Mouse (Mus musculus) inflammation-experienced regulatory T-cells, adult 6 months (primary cell): Measurements from ENCODE around the gene Plekhg3. TPM values are rescaled to one million over a fixed set of nuclear protein-coding genes. Genes with fewer than 3 reads are reported as not detected.

Experiments used
- ATAC-seq: one replicate; pipeline ENCODE4 v1.8.0; 2017
- polyA plus RNA-seq, 3 experiments: library from polyadenylated mRNA; unstranded; fragments of 100-300 nt; shearing (Covaris generic); gene quantifications; one replicate each; pipeline ENCODE4 v1.2.1; 2017

Gene Plekhg3
- polyA plus RNA-seq: 1 to 10 TPM; 1.9 to 3.5 (median 2.9) TPM

- ATAC-seq: no peak
Measured at GRCm38 (mm10) chr12:76530580-76531139, at the start of gene Plekhg3. Plekhg3 (plus strand) TSS chr12:76530891.

DNA sequence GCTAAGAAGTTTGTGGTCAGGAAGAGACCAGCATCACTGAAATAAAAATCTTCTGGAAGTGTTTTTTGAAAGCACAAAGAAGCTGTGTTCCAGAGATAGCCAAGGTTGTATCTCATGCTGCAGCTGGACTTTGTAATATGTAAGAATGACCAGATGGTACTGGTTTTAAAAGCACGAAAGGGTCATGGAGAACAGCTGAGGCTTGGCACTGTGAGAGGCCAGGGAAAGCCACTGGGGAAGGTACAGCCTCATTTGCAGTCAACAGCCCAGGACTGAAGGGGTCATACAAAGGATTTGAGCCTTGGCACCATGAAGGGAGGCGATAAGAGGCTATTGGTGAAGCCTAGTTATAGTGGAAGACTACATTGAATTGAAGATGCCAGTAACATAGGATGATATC lies 48.2 kb upstream of the Plekhg3 start:
- ATAC-seq: no peak

DNA sequence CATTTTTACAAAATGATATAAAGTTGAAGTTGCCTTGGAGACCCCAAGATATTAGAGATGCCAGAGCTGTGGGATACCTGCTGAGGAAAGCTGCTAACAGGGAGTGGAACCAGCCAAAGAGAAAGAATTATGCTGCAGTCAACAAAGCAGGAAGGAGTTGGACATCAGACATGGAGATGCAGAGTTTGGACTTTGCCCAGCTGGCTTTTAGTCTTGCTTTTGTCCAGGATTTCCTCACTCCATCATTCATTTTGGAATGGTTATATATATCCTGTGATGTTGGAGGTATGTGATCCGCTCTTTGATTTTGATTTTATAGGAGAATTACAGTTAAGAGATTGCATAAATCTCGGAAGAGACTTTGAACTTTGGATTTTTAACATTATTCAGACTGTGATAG lies 47.7 kb upstream of the Plekhg3 start:
- no peak for ATAC-seq

DNA sequence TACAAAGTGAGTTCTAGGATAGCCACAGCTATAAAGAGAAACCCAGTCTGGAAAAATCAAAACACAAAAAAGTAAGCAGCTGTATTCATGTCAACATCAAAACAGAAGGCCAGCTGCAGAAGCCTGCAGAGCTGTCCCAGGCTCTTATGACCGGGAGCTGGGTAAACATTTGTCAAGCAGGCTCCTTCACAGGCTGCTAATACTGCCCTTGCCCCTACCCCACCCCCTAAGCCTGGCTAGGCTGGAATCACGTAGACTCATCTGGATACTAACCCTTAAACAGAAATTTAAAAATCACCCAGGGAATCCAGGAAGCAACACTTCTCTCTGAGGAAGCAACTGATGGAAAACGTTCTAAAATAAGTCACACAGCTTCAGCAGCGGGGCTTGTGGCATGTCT lies 45.8 kb upstream of the Plekhg3 start:
- no peak for ATAC-seq

DNA sequence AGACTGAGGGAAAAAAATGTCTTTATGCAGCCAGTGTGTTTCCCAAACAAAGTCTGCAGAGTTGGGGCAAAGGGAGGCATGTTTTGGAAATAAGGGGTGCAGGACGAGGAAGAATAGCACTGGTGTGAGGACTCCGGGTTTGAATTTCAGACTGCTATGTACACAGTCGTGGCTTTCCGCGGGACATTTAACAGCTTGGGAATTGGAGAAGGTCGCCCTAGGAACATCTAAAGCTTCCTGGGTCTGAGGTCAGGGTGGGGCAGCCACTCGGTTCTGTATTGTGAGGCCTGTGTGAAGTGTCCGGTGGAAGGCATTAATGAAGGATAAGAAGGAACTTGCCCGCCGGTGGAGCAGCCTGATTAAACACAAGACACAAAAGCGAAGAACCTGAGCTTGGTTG lies 45.3 kb upstream of the Plekhg3 start:
- no peak for ATAC-seq

DNA sequence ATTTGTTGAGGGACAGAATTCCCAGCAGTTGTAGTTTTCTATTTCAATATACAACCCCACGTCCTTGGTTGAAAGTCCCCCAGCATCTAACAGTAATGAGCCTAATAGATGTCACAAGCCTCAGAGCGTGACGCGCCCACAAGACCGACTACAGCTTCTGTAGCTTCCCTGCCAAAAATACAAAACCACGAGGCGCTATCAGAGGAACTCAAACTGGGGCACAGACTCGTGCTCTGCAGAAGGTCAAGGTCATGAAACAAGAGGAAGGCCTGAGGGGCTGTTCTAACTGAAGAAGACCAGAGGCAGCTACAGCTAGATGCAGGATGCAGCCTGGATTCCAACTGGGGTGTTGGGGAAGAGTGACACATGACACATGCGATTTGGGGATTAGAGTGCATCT lies 43.7 kb upstream of the Plekhg3 start:
- ATAC-seq: no peak

DNA sequence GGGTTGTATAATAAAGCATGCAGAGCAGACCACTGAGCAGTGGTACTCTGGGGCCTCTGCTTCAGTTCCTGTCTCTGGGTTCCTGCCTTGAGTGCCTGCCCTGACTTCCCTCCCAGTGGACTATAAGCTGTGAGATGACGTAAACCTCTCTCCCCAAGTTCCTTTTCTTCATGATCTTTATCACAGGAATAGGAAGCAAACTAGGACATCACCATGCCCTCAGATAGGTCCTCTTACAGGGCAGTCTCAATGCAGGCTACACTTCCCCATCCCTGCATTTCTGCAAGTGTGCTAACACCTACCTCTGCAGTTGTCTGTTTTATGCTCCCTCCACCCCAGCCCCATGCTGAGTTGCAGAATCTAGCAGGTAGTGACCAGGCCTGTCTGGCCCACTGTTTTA lies 39.9 kb upstream of the Plekhg3 start:
- ATAC-seq: no peak

DNA sequence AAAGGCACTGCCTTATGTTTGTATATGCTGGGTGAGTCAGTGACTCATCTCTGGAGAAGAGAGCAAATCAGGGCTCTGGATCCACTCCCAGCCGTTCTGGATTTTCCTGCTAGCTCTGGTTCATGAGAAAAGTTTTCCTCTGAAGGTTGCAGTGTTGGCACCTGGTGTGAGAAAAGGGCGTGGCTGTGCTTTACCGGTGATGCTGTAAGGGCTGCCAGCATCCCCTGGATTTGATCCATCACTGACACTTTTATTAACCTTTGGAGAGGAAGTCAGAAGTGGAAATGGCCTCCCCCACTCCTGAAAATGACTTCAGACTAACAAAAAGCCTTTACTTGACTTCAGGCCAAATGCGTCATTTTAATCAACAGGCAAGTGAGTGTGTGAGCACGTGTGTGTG lies 37.2 kb upstream of the Plekhg3 start:
- ATAC-seq: no peak

DNA sequence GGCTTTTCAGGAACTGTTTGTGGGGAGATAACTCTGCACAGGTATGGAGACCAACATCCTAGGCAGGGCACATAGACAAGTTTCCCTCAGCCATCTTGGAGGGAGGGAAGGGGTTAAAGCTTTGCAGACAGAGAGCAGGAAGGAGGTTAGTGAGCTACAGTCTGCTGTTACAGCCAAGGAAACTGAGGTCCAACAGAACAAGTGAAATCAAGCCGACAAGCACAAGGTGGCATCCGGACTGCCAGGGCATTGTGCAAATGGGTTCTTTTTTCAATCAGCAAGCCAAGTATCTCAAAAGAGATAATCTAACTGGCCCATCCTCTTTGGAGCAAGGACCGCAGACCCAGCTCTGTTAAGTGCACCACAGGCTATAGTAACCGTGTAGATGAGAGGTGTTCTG lies 35.3 kb upstream of the Plekhg3 start:
- no peak for ATAC-seq

- no peak for ATAC-seq
Measured at GRCm38 (mm10) chr12:76496324-76496723, 34.4 kb upstream of the Plekhg3 start.

GRCm38 (mm10) chr12:76499276-76499675 lies 31.4 kb upstream of the Plekhg3 start:
- ATAC-seq: no peak

GRCm38 (mm10) chr12:76500055-76500454 lies 30.6 kb upstream of the Plekhg3 start:
- ATAC-seq: no peak

- ATAC-seq: no peak
Measured at GRCm38 (mm10) chr12:76500896-76501295, 29.8 kb upstream of the Plekhg3 start.

GRCm38 (mm10) chr12:76502981-76503380 lies 27.7 kb upstream of the Plekhg3 start:
- no peak for ATAC-seq

- no peak for ATAC-seq
Measured at GRCm38 (mm10) chr12:76506522-76506921, 24.2 kb upstream of the Plekhg3 start.

GRCm38 (mm10) chr12:76507791-76508190 lies 22.9 kb upstream of the Plekhg3 start:
- ATAC-seq: no peak

DNA sequence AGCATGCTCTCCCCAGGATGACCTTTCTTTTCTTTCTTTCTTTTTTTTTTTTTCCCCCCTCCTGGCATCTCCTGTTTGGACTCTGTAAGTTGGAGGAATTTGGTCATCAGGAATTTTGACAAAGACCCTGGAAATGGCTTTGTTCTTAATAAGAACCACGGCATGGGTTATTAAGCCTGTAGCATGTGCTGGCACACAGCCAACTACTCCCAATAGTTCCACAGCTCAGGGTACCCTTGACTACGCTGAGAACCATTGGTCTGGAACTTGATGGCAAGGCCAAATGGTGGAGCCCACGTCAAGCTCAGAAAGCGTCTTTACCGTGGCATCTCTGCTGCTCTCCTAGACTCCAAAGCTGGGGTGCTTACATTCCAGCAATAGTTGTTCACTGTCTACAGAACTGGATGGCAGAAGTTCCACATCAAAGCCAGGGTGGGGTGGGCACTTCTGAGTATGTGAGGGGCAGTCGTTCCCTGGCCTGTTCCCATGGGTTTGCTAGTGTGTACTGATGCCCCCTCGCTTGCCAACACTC lies 21.7 kb upstream of the Plekhg3 start:
- no peak for ATAC-seq

- ATAC-seq: no peak
Measured at GRCm38 (mm10) chr12:76512731-76513130, 18.0 kb upstream of the Plekhg3 start.

DNA sequence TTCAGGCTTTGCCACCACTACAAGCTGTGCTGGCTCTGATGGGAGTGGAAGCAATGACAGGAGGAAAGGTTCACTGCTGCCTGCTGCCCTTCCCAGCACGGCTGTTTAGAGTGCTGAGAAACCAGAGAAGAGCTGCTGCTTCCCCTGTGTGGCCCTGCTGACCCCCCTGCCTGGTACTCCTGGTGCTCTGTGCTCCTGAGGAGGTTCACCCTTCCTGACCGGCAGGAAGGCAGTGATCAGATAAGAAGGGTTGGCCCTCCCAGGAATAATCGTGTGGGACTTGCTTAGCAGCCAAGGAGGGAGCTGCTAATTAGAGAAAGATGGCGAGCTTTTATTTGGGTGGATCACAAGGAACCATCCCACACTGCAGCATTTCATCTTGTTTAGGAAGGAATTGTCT lies 15.8 kb upstream of the Plekhg3 start:
- ATAC-seq: no peak

GRCm38 (mm10) chr12:76518000-76518399 lies 12.7 kb upstream of the Plekhg3 start:
- ATAC-seq: no peak

- no peak for ATAC-seq
Measured at GRCm38 (mm10) chr12:76518909-76519842, 11.5 kb upstream of the Plekhg3 start.

GRCm38 (mm10) chr12:76523654-76524053 lies 7.0 kb upstream of the Plekhg3 start:
- ATAC-seq: no peak

DNA sequence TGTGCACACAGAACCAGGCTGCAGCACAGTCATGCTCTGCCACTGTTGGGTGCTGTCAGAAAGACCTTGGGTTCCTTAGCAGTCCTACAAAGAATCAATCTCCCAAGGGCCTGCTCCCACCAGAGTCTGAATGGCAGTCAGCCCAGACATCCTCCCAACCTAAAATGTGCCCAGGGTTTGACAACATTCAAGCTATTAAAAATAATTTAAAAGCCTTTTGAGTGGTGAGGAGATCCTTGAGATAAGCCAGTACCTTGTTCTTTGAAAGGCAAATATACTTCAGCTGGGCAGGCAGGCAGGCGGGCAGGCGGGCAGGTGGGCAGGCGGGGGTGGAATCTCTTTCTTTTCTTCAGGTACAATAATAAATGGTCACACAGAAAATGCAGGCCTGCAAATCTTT lies 5.8 kb upstream of the Plekhg3 start:
- no peak for ATAC-seq
